Mouse (Mus musculus) bone marrow, adult 2 months (tissue): ENCODE results near the gene Slc25a25.
A peak's percentile ranks its signal among the peaks of the same experiment; 100 is the strongest.

ENCODE experiments used
- CTCF ChIP-seq: fragments of 200-500 bp; IDR thresholded peaks from 2 replicates; pipeline ENCODE4 v1.5.1; 2011; ENCODE audit warnings: low read length, control low read depth; ENCODE audit not compliant: control insufficient read depth, insufficient read depth
- POLR2A ChIP-seq: fragments of 200-500 bp; IDR thresholded peaks from 2 replicates; pipeline ENCODE4 v1.6.1; 2011; ENCODE audit warnings: low read depth, mild to moderate bottlenecking, control low read depth, low read length, borderline replicate concordance; ENCODE audit not compliant: control insufficient read depth

DNA sequence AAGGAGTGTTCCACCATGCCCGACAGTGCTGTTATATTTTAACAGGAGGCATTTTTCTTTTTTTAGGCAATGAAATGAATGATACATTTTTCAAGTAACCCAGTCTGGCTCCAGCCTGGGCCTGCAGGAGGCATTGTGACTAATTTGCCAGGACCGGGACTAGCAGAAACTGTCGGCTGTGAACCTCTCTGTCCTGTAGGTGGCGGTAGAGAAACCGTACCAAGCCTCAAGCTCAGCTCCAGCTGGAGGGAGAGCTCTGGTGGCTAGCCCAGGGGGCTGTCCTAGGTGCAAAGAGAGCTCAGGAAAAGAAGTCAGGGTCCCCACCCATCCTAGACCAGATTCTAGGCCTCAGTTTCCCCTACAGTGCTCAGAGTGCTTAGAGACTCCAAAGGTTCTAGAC is 37.4 kb upstream of the Slc25a25 start:
- TF ChIP-seq POLR2A: no peak
- peak; percentile 89 for TF ChIP-seq CTCF
